Mouse (Mus musculus) kidney, embryonic 14.5 days (tissue): ENCODE measurements around the gene Tead3. TPM values are rescaled to one million over a fixed set of nuclear protein-coding genes. Genes with fewer than 3 reads are reported as not detected.
A peak's percentile ranks its signal among the peaks of the same experiment; 100 is the strongest.
"Not testable (repeated sequence)": the region's sequence is repeated elsewhere in the genome, so short reads cannot be mapped to it uniquely, and the experiment has no call there.

Experiments
- ATAC-seq: fragments of 200-750 bp; cut with Nextera tagmentation; 2 replicates; pipeline ENCODE4 v1.8.0; 2017; ENCODE audit warnings: moderate number of reproducible peaks, mild to moderate bottlenecking, moderate TSS enrichment, moderate library complexity; ENCODE audit not compliant: low FRiP score, low TSS enrichment
- H3K27ac ChIP-seq: fragments of 300-500 bp; sonication (generic); 2 replicates; pipeline ENCODE4 v1.5.1; 2014; ENCODE audit warnings: low read depth, mild to moderate bottlenecking, low read length, moderate library complexity, mixed read lengths
- H3K27me3 ChIP-seq: fragments of 300-500 bp; sonication (generic); 2 replicates; pipeline ENCODE4 v1.6.1; 2014; ENCODE audit warnings: mild to moderate bottlenecking, low read length; ENCODE audit not compliant: control insufficient read depth, insufficient read depth
- H3K36me3 ChIP-seq: fragments of 300-500 bp; sonication (generic); 2 replicates; pipeline ENCODE4 v1.6.1; 2014; ENCODE audit warnings: low read length, mixed read lengths; ENCODE audit not compliant: control insufficient read depth, insufficient read depth
- H3K4me1 ChIP-seq: fragments of 300-500 bp; sonication (generic); 2 replicates; pipeline ENCODE4 v1.6.1; 2014; ENCODE audit warnings: low read length, mixed read lengths; ENCODE audit not compliant: control insufficient read depth, insufficient read depth
- H3K4me2 ChIP-seq: fragments of 300-500 bp; sonication (generic); replicated peaks from 2 replicates; pipeline ENCODE4 v1.6.1; 2014; ENCODE audit warnings: low read depth, mild to moderate bottlenecking, low read length
- H3K4me3 ChIP-seq: fragments of 300-500 bp; sonication (generic); 2 replicates; pipeline ENCODE4 v1.5.1; 2014; ENCODE audit warnings: mild to moderate bottlenecking, low read length
- H3K9ac ChIP-seq: fragments of 300-500 bp; sonication (generic); 2 replicates; pipeline ENCODE4 v1.6.1; 2014; ENCODE audit warnings: low read depth, mild to moderate bottlenecking, low read length, moderate library complexity
- H3K9me3 ChIP-seq: fragments of 300-500 bp; sonication (generic); 2 replicates; pipeline ENCODE4 v1.6.1; 2016; ENCODE audit warnings: low read length; ENCODE audit not compliant: control insufficient read depth
- WGBS: fragments of 180-500 bp; shearing (Covaris S2); extraction: QIAGEN DNeasy Blood & Tissue Kit; methylation state at CpG from one replicate; pipeline ENCODE4 v1.1.7; 2014; 5-methylcytosine and 5-hydroxymethylcytosine counted together
- polyA plus RNA-seq: library from polyadenylated mRNA; unstranded; fragments of >200 nt; fragmentation: Nextera tagmentation; extraction: Ambion mirVana; gene quantifications from 2 replicates; pipeline ENCODE4 v1.2.1, GENCODE M21; 2014

The Tead3 gene
- polyA plus RNA-seq, 1 experiment from 2014 or later: 10.9 TPM

GRCm38 (mm10) chr17:28328946-28329345 is 21.7 kb downstream of the Tead3 start:
- no peaks in the 10 kb centered on the region for H3K9me3 ChIP-seq
- H3K27me3 ChIP-seq: no peaks in the 10 kb centered on the region
- peak overlapping the region; percentile 95 for H3K4me2 ChIP-seq
- peak overlapping the region; percentile 96 for H3K4me3 ChIP-seq
- H3K4me1 ChIP-seq: peaks cover 39% of the 10 kb centered on the region
- H3K27ac ChIP-seq: peak overlapping the region; percentile 97
- ATAC-seq: no peak
- H3K9ac ChIP-seq: peak overlapping the region; percentile 92
- peaks cover 39% of the 10 kb centered on the region for H3K36me3 ChIP-seq
- 0% methylated on average over 25 of the region's 25 CpGs for WGBS

- Histone ChIP-seq H3K27me3 (no peaks in the 10 kb centered on the region), H3K4me1 (peaks cover 36% of the 10 kb centered on the region), H3K36me3 (peaks cover 39% of the 10 kb centered on the region), H3K4me2 (peak within 1 kb of the TSS; percentile 95), H3K9ac (peak within 1 kb of the TSS; percentile 92), H3K27ac (peak within 1 kb of the TSS; percentile 97), H3K9me3 (no peaks in the 10 kb centered on the region), H3K4me3 (peak within 1 kb of the TSS; percentile 96)
- peak; percentile 85 for ATAC-seq
- under 1% methylated on average over 67 of the region's 67 CpGs for WGBS
These were observed 22.2 kb downstream of the Tead3 start, which contains the start of gene Rpl10a for GRCm38 (mm10) chr17:28328366-28328928. Rpl10a (plus strand) TSS chr17:28328471.

- Histone ChIP-seq H3K4me2 (peak overlapping the region; percentile 95), H3K27ac (peak overlapping the region; percentile 97), H3K36me3 (peaks cover 35% of the 10 kb centered on the region), H3K9me3 (no peaks in the 10 kb centered on the region), H3K4me1 (peaks cover 29% of the 10 kb centered on the region), H3K27me3 (no peaks in the 10 kb centered on the region), H3K9ac (peak overlapping the region; percentile 92), H3K4me3 (peak overlapping the region; percentile 96)
- WGBS: 5% methylated on average over 22 of the region's 22 CpGs
- ATAC-seq: peak; percentile 29; the same call in 1 of the 2 replicates
These were observed 22.8 kb downstream of the Tead3 start for GRCm38 (mm10) chr17:28327673-28328325.

GRCm38 (mm10) chr17:28326951-28327350 is 23.7 kb downstream of the Tead3 start:
- peaks cover 35% of the 10 kb centered on the region for H3K36me3 ChIP-seq
- no peak overlapping the region for H3K4me3 ChIP-seq
- WGBS: 73% methylated on average over 3 of the region's 3 CpGs
- H3K4me2 ChIP-seq: no peak overlapping the region
- peak overlapping the region; percentile 97; the same call in 1 of the 2 replicates for H3K27ac ChIP-seq
- peaks cover 23% of the 10 kb centered on the region for H3K4me1 ChIP-seq
- no peaks in the 10 kb centered on the region for H3K9me3 ChIP-seq
- no peaks in the 10 kb centered on the region for H3K27me3 ChIP-seq
- no peak for ATAC-seq
- no peak overlapping the region for H3K9ac ChIP-seq

GRCm38 (mm10) chr17:28325751-28326150 is 24.9 kb downstream of the Tead3 start:
- Histone ChIP-seq H3K4me2 (no peak overlapping the region), H3K9me3 (no peaks in the 10 kb centered on the region), H3K27me3 (no peaks in the 10 kb centered on the region), H3K4me1 (peaks cover 23% of the 10 kb centered on the region), H3K36me3 (peaks cover 33% of the 10 kb centered on the region), H3K4me3 (no peak overlapping the region), H3K27ac (no peak overlapping the region), H3K9ac (no peak overlapping the region)
- 88% methylated on average over 8 of the region's 8 CpGs for WGBS
- no peak for ATAC-seq

GRCm38 (mm10) chr17:28324416-28324815 is 26.2 kb downstream of the Tead3 start:
- H3K4me3 ChIP-seq, H3K27me3 ChIP-seq, ATAC-seq, H3K4me2 ChIP-seq, H3K9me3 ChIP-seq, H3K9ac ChIP-seq, H3K27ac ChIP-seq: not testable (repeated sequence)
- peaks cover 29% of the 10 kb centered on the region for H3K36me3 ChIP-seq
- WGBS: 95% methylated on average over 7 of the region's 7 CpGs
- H3K4me1 ChIP-seq: peaks cover 12% of the 10 kb centered on the region

GRCm38 (mm10) chr17:28323786-28324185 is 26.8 kb downstream of the Tead3 start:
- Histone ChIP-seq H3K4me2 (no peak overlapping the region), H3K36me3 (peaks cover 30% of the 10 kb centered on the region; the same call in 1 of the 2 replicates), H3K9me3 (no peaks in the 10 kb centered on the region), H3K4me3 (no peak overlapping the region), H3K9ac (no peak overlapping the region), H3K27me3 (no peaks in the 10 kb centered on the region), H3K4me1 (peaks cover 12% of the 10 kb centered on the region), H3K27ac (no peak overlapping the region)
- ATAC-seq: no peak
- 88% methylated on average over 8 of the region's 8 CpGs for WGBS

- Histone ChIP-seq H3K9ac (no peak overlapping the region), H3K27me3 (no peaks in the 10 kb centered on the region), H3K27ac (no peak overlapping the region), H3K4me2 (no peak overlapping the region), H3K9me3 (no peaks in the 10 kb centered on the region), H3K4me1 (no peaks in the 10 kb centered on the region), H3K4me3 (no peak overlapping the region), H3K36me3 (peaks cover 45% of the 10 kb centered on the region)
- no peak for ATAC-seq
- WGBS: 94% methylated on average over 4 of the region's 4 CpGs
These were observed 28.9 kb downstream of the Tead3 start for GRCm38 (mm10) chr17:28321700-28322099.

- ATAC-seq: no peak
- Histone ChIP-seq H3K27me3 (no peaks in the 10 kb centered on the region), H3K4me1 (peaks cover 10% of the 10 kb centered on the region; the same call in 1 of the 2 replicates), H3K4me2 (no peak overlapping the region), H3K4me3 (no peak overlapping the region), H3K9ac (no peak overlapping the region), H3K27ac (no peak overlapping the region), H3K9me3 (no peaks in the 10 kb centered on the region), H3K36me3 (peaks cover 51% of the 10 kb centered on the region)
- WGBS: 86% methylated on average over 9 of the region's 9 CpGs
These were observed 32.9 kb downstream of the Tead3 start for GRCm38 (mm10) chr17:28317725-28318124.
